Mouse (Mus musculus): ENCODE results near the gene Gm7980.
"Not testable (repeated sequence)": the region's sequence is repeated elsewhere in the genome, so short reads cannot be mapped to it uniquely, and the experiment has no call there.

The Gm7980 gene

GRCm38 (mm10) chr14:41907190-41907589 lies at the start of gene Gm7980:
TSS of gene Gm7980 (minus strand) at chr14:41907290.
- not testable (repeated sequence) for DNase-seq

GRCm38 (mm10) chr14:41943695-41944094 lies 36.6 kb upstream of the Gm7980 start, which contains the start of gene 1700024B05Rik:
TSS of gene 1700024B05Rik (plus strand) at chr14:41943995.
- DNase-seq, result not testable (repeated sequence)

- not testable (repeated sequence) for DNase-seq
Observed at GRCm38 (mm10) chr14:41924649-41925048, 17.6 kb upstream of the Gm7980 start, which contains the start of gene 1700049E17Rik1. TSS of gene 1700049E17Rik1 (plus strand) at chr14:41924949.

All from kidney, adult 8-10 months (tissue).